Mouse (Mus musculus): ENCODE data around the gene Rpl11.
"Not testable (repeated sequence)": the region's sequence is repeated elsewhere in the genome, so short reads cannot be mapped to it uniquely, and the experiment has no call there.

Rpl11 gene

GRCm38 (mm10) chr4:136053247-136053596, at the start of gene Rpl11:
TSS of gene Rpl11 (minus strand) at chr4:136053428.
- DNase-seq (ENCODE audit: low spot score in 2 of 2) = peak; percentile 92 to 94

- DNase-seq (ENCODE audit: low spot score in 2 of 2) = not testable (repeated sequence)
Observed at GRCm38 (mm10) chr4:136101753-136102152, 48.5 kb upstream of the Rpl11 start.

- DNase-seq (ENCODE audit: low spot score in 2 of 2) = peak; percentile 51 to 52
Observed at GRCm38 (mm10) chr4:136100396-136101070, 47.3 kb upstream of the Rpl11 start.

- DNase-seq (ENCODE audit: low spot score in 2 of 2) = no peak
Observed at GRCm38 (mm10) chr4:136098446-136098845, 45.2 kb upstream of the Rpl11 start.

GRCm38 (mm10) chr4:136096446-136097113, 43.4 kb upstream of the Rpl11 start:
- no peak for DNase-seq (ENCODE audit: low spot score in 2 of 2)

GRCm38 (mm10) chr4:136095490-136096105, 42.4 kb upstream of the Rpl11 start:
- DNase-seq (ENCODE audit: low spot score in 2 of 2) = peak in 1 of 2 experiments; percentile 46

- DNase-seq (ENCODE audit: low spot score in 2 of 2) = no peak
Observed at GRCm38 (mm10) chr4:136094519-136095219, 41.4 kb upstream of the Rpl11 start.

GRCm38 (mm10) chr4:136092498-136092897, 39.3 kb upstream of the Rpl11 start:
- no peak for DNase-seq (ENCODE audit: low spot score in 2 of 2)

GRCm38 (mm10) chr4:136091346-136091745, 38.1 kb upstream of the Rpl11 start:
- no peak for DNase-seq (ENCODE audit: low spot score in 2 of 2)

GRCm38 (mm10) chr4:136089748-136090583, 36.7 kb upstream of the Rpl11 start:
- peak; percentile 68 for DNase-seq (ENCODE audit: low spot score in 2 of 2)

GRCm38 (mm10) chr4:136088971-136089747, 35.9 kb upstream of the Rpl11 start:
- DNase-seq (ENCODE audit: low spot score in 2 of 2) = peak; percentile 87 to 90

- DNase-seq (ENCODE audit: low spot score in 2 of 2) = no peak
Observed at GRCm38 (mm10) chr4:136088364-136088763, 35.1 kb upstream of the Rpl11 start.

GRCm38 (mm10) chr4:136087261-136087660, 34.0 kb upstream of the Rpl11 start:
- DNase-seq (ENCODE audit: low spot score in 2 of 2) = no peak

- no peak for DNase-seq (ENCODE audit: low spot score in 2 of 2)
Observed at GRCm38 (mm10) chr4:136084840-136085239, 31.6 kb upstream of the Rpl11 start.

GRCm38 (mm10) chr4:136083269-136084105, 30.3 kb upstream of the Rpl11 start:
- DNase-seq (ENCODE audit: low spot score in 2 of 2) = no peak

GRCm38 (mm10) chr4:136081729-136082128, 28.5 kb upstream of the Rpl11 start:
- DNase-seq (ENCODE audit: low spot score in 2 of 2) = peak; percentile 93 to 95

GRCm38 (mm10) chr4:136078649-136079048, 25.4 kb upstream of the Rpl11 start:
- no peak for DNase-seq (ENCODE audit: low spot score in 2 of 2)

GRCm38 (mm10) chr4:136076776-136077538, 23.7 kb upstream of the Rpl11 start:
- peak; percentile 81 to 84 for DNase-seq (ENCODE audit: low spot score in 2 of 2)

- peak; percentile 74 to 83 for DNase-seq (ENCODE audit: low spot score in 2 of 2)
Observed at GRCm38 (mm10) chr4:136071178-136071714, 18.0 kb upstream of the Rpl11 start.

All from spleen, postnatal 36 days (tissue).